Mouse (Mus musculus) activated CD4-positive, CD25-positive, alpha-beta regulatory T cell (primary cell): ENCODE data around the gene Olfr364-ps1. TPM values are rescaled to one million over a fixed set of nuclear protein-coding genes. Genes with fewer than 3 reads are reported as not detected.

Experiments used
- polyA plus RNA-seq, 2 experiments: library from polyadenylated mRNA; unstranded; fragments of 100-300 nt; shearing (Covaris generic); gene quantifications; one replicate each; pipeline ENCODE4 v1.2.1; 2017

The Olfr364-ps1 gene
- not detected for polyA plus RNA-seq

DNA sequence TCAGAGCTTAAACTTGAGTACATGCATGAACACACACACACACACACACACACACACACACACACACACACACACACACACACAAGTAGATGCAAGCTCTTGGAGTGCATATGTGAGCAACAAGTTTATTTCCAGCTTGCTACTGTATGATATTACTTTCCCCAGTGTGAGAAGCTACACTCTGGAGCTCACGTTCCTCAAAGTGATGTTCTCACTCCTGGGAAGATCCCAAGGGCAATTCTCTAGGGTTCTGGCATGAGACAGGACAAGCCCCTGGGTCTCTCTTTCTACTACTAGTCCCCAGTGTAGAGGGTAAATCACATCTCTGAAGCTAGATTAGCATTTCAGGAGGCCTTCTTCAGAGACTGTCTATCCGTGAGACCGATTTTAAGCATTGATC is at the start of gene Olfr364-ps1:
Olfr364-ps1 (plus strand) TSS at position 301 of the 400 bp plus-strand sequence.

DNA sequence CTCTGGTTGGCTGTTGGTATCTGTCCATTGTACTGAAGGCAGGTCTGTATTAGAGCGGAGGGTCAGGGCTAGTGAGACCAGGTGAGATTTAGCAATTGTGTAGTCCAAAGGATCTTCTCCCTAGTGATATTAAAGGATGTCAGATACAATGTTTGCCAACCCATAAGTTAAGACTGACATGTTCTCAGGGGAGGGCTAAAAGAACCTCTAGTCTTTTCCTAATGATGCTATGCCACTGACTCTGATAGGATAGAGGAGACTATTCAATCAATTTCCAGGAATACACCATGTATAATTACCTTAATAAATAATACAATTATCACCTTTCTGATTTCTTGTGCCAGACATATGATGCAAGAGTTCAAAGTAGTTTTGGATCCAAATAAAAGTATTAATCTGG is 21.3 kb upstream of the Olfr364-ps1 start, which contains the start of gene Olfr362:
Olfr362 (minus strand) TSS at position 101 of the 400 bp plus-strand sequence.

DNA sequence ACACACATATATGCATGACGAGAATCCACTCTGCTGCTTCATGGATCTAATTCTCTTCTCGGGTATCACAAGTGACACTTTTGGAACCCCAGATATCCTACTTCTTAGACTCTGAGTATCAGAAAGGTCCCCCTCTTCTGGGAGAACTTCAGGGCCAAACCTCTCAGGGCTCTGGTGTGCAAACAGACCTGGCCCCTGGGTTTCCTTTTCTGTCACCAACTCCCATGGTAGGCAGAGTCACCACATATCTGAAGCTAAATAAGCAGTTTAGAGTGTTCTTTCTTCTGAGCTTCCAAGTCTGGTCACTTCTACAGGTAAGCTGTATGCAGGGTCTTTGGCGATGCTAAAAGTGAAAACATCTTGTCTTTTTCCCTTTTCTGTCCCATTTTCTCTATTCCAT is 48.8 kb downstream of the Olfr364-ps1 start, which contains the start of gene Olfr365:
Olfr365 (plus strand) TSS at position 301 of the 400 bp plus-strand sequence.

Other genes with a start within 250 kb of the Olfr364-ps1 start
- not detected for gene Olfr353, start 246.4 kb upstream of the Olfr364-ps1 start, polyA plus RNA-seq
- gene Olfr354, start 233.6 kb upstream of the Olfr364-ps1 start, polyA plus RNA-seq: not detected
- not detected for gene Olfr355, start 210.4 kb upstream of the Olfr364-ps1 start, polyA plus RNA-seq
- gene Olfr356, start 202.2 kb upstream of the Olfr364-ps1 start, polyA plus RNA-seq: not detected
- gene Olfr357, start 145.5 kb upstream of the Olfr364-ps1 start, polyA plus RNA-seq: under 1 TPM in 1 of 2 experiments, not detected in 1; 0.07 TPM
- gene Olfr358, start 130.0 kb upstream of the Olfr364-ps1 start, polyA plus RNA-seq: not detected
- not detected for gene Olfr360, start 73.6 kb upstream of the Olfr364-ps1 start, polyA plus RNA-seq
- not detected for gene Olfr361, start 50.0 kb upstream of the Olfr364-ps1 start, polyA plus RNA-seq
- gene Olfr362, start 21.4 kb upstream of the Olfr364-ps1 start, polyA plus RNA-seq: not detected
- under 1 TPM in 1 of 2 experiments, not detected in 1; 0.04 TPM for gene Olfr365, start 48.9 kb downstream of the Olfr364-ps1 start, polyA plus RNA-seq
- under 1 TPM in 1 of 2 experiments, not detected in 1; 0.04 TPM for gene Olfr366, start 72.3 kb downstream of the Olfr364-ps1 start, polyA plus RNA-seq
- gene Olfr368, start 187.2 kb downstream of the Olfr364-ps1 start, polyA plus RNA-seq: not detected
- gene Pdcl, start 220.0 kb downstream of the Olfr364-ps1 start, polyA plus RNA-seq: 10 to 100 TPM; 24.0 to 30.8 TPM